Mouse (Mus musculus) right cerebral cortex, adult 2 months (tissue): ENCODE results near the gene Akap12.

Experiments
- DNase-seq, 2 experiments: peaks; one replicate each; pipeline ENCODE4 v3.0.0; 2021 to 2022; ENCODE audit warnings: low spot score in 2 of 2

Akap12 gene

DNA sequence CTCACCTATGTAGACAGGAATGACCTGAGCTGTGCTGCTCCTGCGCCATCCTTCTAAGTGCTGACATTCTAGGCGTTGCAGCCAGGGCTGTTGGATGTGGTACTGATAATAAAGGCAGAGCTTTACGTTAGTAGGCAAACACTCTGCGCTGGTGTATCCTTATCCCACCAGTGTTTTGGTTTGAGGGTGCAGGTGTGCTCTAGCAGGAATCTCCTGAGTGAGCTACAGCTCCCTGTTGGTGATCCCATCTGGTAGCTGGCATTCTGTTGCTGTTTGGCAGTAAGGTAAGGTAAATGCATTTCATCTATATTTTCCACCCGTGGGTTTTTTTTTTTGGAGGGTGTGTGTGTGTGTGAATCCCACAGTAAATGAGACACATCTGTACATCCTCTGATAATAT, 131.9 kb downstream of the Akap12 start:
- DNase-seq, result no peak

DNA sequence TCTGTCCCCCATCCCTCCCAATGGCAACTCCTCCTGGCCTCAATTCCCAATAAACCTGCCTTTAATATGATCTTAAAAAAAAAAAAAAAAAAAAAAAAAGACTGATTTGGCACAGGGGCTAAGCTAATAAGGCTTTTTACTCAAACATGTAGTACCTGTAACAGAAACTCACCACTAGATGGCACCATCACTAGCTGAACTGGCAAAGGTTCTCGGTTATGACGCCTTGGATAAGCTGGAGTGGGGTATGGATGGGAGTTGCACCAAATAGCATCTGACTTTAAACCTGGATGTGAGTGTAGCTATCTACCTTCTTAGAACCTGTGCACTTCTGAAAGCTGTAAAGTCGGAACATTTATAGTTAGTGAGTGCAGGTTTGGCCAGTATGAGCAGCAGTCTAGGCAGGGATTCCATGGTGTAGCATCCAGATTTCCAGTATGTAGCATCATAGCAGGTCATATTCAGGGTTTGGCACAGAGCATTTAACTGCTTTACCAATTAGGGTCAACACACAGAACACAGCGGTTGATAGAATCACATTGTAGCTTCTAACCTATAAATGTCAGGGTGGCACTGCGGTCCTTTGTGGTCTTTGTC, 138.8 kb downstream of the Akap12 start:
- peak; percentile 44 to 48 for DNase-seq

GRCm38 (mm10) chr10:4405511-4405910, 139.3 kb downstream of the Akap12 start:
- no peak for DNase-seq

DNA sequence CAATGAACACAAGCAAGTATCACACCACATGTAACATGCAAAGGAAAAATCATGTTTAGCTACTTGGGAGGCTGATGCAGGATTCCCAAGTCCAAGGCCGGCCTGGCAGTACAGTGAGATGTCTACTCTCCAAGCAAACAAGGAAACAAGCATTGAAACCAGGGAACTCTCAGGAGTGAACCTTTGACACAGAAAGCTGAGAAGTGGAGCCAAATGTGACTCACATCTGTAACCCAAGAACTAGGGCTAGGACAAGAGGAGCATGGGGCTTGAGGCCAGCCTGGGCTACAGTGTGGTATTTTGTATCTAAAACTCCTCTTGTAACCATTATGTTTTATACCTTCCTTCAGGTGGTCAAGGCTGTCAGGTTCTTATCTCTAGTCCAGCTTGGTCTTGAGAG, 141.0 kb downstream of the Akap12 start:
- no peak for DNase-seq
